18 mouse cellular contexts compared by ENCODE assay signal in the genomic region with DNA sequence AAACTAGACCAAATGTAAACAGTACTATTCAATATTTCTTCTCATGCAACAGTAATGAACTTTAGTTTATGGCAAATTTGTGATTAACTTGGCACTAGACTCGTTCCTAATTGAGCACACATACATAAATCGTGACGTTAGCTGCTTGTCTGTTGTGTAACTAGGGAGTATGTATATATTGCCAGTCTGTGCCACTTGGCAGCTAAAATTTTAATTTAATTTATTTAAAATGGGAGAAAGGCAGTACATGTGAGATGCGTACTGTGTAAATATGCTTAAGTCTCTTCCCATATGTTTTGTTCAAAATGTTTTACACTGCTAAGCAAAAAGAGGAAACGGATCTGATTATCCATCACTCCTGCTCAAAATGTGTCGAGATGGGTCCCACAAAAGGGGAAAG.
"Had no signal": no experiment of that assay in that cellular context is flagged by ENCODE, and none has a peak within 500 bp of the region (broad histone marks: within the 10 kb centered on the region; RNA-seq: fewer than 3 reads in every experiment).

No protein-coding gene starts in this region.

- ATAC-seq: midbrain, embryonic 16.5 days had no signal

- DNase-seq: lung, embryonic 14.5 days; lung, postnatal 10 days; lung, postnatal 4 days; midbrain, embryonic 14.5 days; retina, postnatal 1 day; right cerebral cortex, adult 18-20 months; right cerebral cortex, postnatal 25 days; right cerebral cortex, postnatal 4 days; spleen, adult 18-20 months; thymus, adult 18-20 months; thymus, postnatal 14 days; thymus, postnatal 36 days had no signal

- H3K27ac ChIP-seq: midbrain, embryonic 10.5 days; midbrain, embryonic 12.5 days; neural tube, embryonic 13.5 days; neural tube, embryonic 15.5 days had no signal

- H3K4me2 ChIP-seq: lung, embryonic 14.5 days; midbrain, embryonic 12.5 days; neural tube, embryonic 13.5 days; neural tube, embryonic 15.5 days had no signal

- H3K36me3 ChIP-seq: midbrain, embryonic 10.5 days; midbrain, embryonic 12.5 days; neural tube, embryonic 13.5 days; neural tube, embryonic 15.5 days had no signal

- H3K9ac ChIP-seq: lung, embryonic 14.5 days; midbrain, embryonic 12.5 days; neural tube, embryonic 13.5 days; neural tube, embryonic 15.5 days had no signal

- H3K4me3 ChIP-seq: midbrain, embryonic 10.5 days; midbrain, embryonic 12.5 days; myocyte; neural tube, embryonic 13.5 days; neural tube, embryonic 15.5 days had no signal

- H3K4me1 ChIP-seq: midbrain, embryonic 10.5 days; midbrain, embryonic 12.5 days; neural tube, embryonic 13.5 days; neural tube, embryonic 15.5 days had no signal

- H3K27me3 ChIP-seq: midbrain, embryonic 12.5 days; neural tube, embryonic 13.5 days; neural tube, embryonic 15.5 days had no signal

- H3K9me3 ChIP-seq: midbrain, embryonic 10.5 days; midbrain, embryonic 12.5 days; neural tube, embryonic 13.5 days; neural tube, embryonic 15.5 days had no signal
